Mouse (Mus musculus): ENCODE data around the gene Adk.

GRCm38 (mm10) chr14:21383701-21384428, 331.5 kb downstream of the Adk start:
- TF ChIP-seq CTCF (IDR thresholded peaks at IDR 0.05) (no peak), POLR2A (IDR thresholded peaks at IDR 0.05; ENCODE audit: insufficient read depth, low read depth, low read length) (no peak)

All from heart, adult 2 months (tissue).